Mouse (Mus musculus): ENCODE measurements at regions not wholly inside any gene's neighbourhood (a gene's known extent, or its start where the extent isn't known, plus 50 kb on each side); places are given as distances from the start of the nearest gene placed in this dataset.

DNA sequence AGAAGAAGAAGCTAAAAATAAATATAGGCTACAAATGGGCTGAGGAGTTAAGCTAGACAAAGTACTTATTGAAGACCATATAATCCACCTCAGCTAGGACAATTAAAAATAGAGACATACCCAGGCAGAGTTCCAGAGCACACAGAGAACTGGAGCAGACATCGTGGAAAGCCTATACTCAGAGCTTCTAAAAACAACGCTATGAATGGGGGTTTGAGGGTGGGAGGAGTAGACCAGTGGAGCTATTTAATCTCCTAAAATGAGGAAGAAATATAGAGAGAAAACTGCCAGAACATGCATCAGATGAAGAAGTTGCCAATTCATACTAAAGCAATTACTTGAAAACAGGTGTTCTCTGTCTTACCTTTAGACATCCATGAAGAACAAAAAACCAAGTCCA, 720.8 kb downstream of the Efna5 start:
- TF ChIP-seq CTCF (IDR thresholded peaks at IDR 0.05; ENCODE audit: low read depth) (no peak), EP300 (IDR thresholded peaks at IDR 0.05; ENCODE audit: low read depth) (no peak)

Measured in liver, postnatal 0 days (tissue).